Mouse (Mus musculus) intestine, postnatal 0 days (tissue): ENCODE measurements around the gene Itga3. TPM values are rescaled to one million over a fixed set of nuclear protein-coding genes. Genes with fewer than 3 reads are reported as not detected.

Experiments used
- ATAC-seq: fragments of 200-750 bp; cut with Nextera tagmentation; 2 replicates; pipeline ENCODE4 v1.8.0; 2017; ENCODE audit warnings: mild to moderate bottlenecking, moderate TSS enrichment, moderate library complexity
- H3K27ac ChIP-seq: fragments of 300-500 bp; sonication (generic); 2 replicates; pipeline ENCODE4 v1.5.1; 2014; ENCODE audit warnings: mild to moderate bottlenecking, low read depth, low read length, moderate library complexity
- H3K27me3 ChIP-seq: fragments of 300-500 bp; sonication (generic); replicated peaks from 2 replicates; pipeline ENCODE4 v1.6.1; 2014; ENCODE audit warnings: low read length, mixed read lengths; ENCODE audit not compliant: control insufficient read depth, insufficient read depth
- H3K36me3 ChIP-seq: fragments of 300-500 bp; sonication (generic); 2 replicates; pipeline ENCODE4 v1.6.1; 2014; ENCODE audit warnings: mild to moderate bottlenecking, moderate library complexity; ENCODE audit not compliant: control insufficient read depth, insufficient read depth
- H3K4me1 ChIP-seq: fragments of 300-500 bp; sonication (generic); replicated peaks from 2 replicates; pipeline ENCODE4 v1.6.1; 2014; ENCODE audit warnings: antibody characterized with exemption, low read length, mixed read lengths; ENCODE audit not compliant: control insufficient read depth, insufficient read depth
- H3K4me2 ChIP-seq: fragments of 300-500 bp; sonication (generic); replicated peaks from 2 replicates; pipeline ENCODE4 v1.6.1; 2014; ENCODE audit warnings: low read depth, mild to moderate bottlenecking, moderate library complexity
- H3K4me3 ChIP-seq: fragments of 300-500 bp; sonication (generic); 2 replicates; pipeline ENCODE4 v1.5.1; 2014; ENCODE audit warnings: low read depth, low read length
- H3K9ac ChIP-seq: fragments of 300-500 bp; sonication (generic); 2 replicates; pipeline ENCODE4 v1.6.1; 2014; ENCODE audit warnings: mild to moderate bottlenecking, low read depth, low read length
- H3K9me3 ChIP-seq: fragments of 300-500 bp; sonication (generic); 2 replicates; pipeline ENCODE4 v1.6.1; 2016; ENCODE audit warnings: mixed run types; ENCODE audit not compliant: control insufficient read depth
- CTCF ChIP-seq: sonication (generic); IDR thresholded peaks from 2 replicates; pipeline ENCODE4 v1.5.1; 2016; ENCODE audit warnings: low read depth, mild to moderate bottlenecking, control low read depth, antibody characterized with exemption, moderate library complexity
- WGBS: fragments of 180-500 bp; shearing (Covaris S2); extraction: QIAGEN DNeasy Blood & Tissue Kit; methylation state at CpG from one replicate; pipeline ENCODE4 v1.1.7; 2014; 5-methylcytosine and 5-hydroxymethylcytosine counted together
- polyA plus RNA-seq: library from polyadenylated mRNA; unstranded; fragments of >200 nt; fragmentation: Nextera tagmentation; extraction: Ambion mirVana; gene quantifications from 2 replicates; pipeline ENCODE4 v1.2.1, GENCODE M21; 2015

The Itga3 gene
- polyA plus RNA-seq, 1 experiment from 2014 or later, result 51.3 TPM

DNA sequence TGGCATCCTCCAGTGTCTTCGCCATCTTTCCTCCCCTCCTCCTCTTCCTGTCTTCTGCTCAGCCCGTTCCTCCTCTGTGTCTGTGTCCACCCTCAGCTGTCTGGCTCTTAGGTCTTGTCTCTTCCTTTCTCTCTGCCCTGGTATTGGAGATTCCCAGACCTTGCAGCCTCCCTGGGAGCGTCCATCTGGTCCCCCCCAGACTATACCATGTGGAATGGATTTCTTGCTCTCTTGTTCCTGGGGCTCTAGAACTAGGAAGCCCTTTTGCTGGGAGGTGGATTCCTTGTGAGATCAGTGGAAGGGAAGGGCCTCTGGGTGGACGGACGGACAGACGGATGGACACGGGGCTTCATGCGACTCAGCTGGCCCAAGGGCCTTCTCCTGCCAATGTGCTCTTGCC lies 80.5 kb downstream of the Itga3 start:
- peaks cover 40% of the 10 kb centered on the region for H3K36me3 ChIP-seq
- H3K9ac ChIP-seq, result no peak overlapping the region
- 81% methylated on average over 8 of the region's 8 CpGs for WGBS
- H3K4me2 ChIP-seq, result no peak overlapping the region
- no peak overlapping the region for H3K4me3 ChIP-seq
- no peaks in the 10 kb centered on the region for H3K9me3 ChIP-seq
- ATAC-seq, result no peak
- TF ChIP-seq CTCF, result no peak
- H3K27ac ChIP-seq, result peak overlapping the region; percentile 35; the same call in 1 of the 2 replicates
- peaks cover 27% of the 10 kb centered on the region for H3K4me1 ChIP-seq
- H3K27me3 ChIP-seq, result no peaks in the 10 kb centered on the region

DNA sequence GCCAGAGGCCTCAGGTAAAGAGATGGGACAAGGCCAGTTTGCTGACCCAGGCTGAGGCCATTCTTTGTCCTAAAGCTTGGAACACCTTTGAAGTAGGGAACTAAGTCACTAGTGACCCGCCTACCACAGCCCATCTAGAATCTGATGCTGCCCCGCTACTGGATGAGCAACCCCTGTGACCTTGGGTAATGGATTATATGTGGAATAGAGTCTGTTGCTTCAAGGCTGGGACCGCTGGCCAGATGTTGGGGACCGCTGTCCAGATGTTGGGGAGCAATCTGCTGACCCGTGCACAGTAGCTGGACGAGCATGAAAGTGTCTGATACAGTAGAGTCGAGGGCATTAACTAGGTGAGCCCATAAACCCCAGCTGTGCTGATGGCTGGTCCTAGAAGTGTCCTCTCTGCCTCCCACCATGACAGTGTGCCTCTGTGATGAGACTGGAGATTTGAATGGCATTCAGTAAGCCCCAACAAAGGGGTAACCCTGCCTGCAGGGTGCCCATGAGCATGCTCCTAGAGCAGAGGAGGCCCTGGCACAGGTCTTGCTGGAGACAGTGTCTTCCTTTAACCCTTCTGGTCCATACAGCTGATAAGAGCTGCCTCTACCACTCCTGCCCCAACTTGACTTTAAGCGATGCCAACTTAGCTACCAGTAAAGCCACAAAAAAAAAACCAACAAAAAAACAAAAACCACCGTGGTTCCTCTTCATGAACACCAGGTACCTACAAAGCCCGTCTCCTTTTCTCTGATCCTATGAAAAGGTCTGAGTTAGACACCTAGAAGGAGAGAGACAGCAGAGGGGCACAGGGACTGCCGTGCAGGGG lies 81.4 kb downstream of the Itga3 start:
- 0 out of 2 replicates have a peak overlapping the region, but pooled peaks have one; percentile 11 for H3K9ac ChIP-seq
- TF ChIP-seq CTCF, result no peak
- peaks cover 34% of the 10 kb centered on the region for H3K36me3 ChIP-seq
- peak overlapping the region; percentile 13; the same call in 1 of the 2 replicates for H3K4me2 ChIP-seq
- no peaks in the 10 kb centered on the region for H3K27me3 ChIP-seq
- H3K4me3 ChIP-seq, result no peak overlapping the region
- WGBS, result 79% methylated on average over 11 of the region's 11 CpGs
- no peak overlapping the region for H3K27ac ChIP-seq
- H3K4me1 ChIP-seq, result peaks cover 27% of the 10 kb centered on the region
- no peak for ATAC-seq
- no peaks in the 10 kb centered on the region for H3K9me3 ChIP-seq

Other genes starting within 250 kb of the Itga3 start
- 338 and 367 TPM in 2 replicates for gene Col1a1, start 140.6 kb downstream of the Itga3 start, polyA plus RNA-seq
- not detected in 2 replicates for gene Hils1, start 109.2 kb downstream of the Itga3 start, polyA plus RNA-seq
- 0.18 and 0.55 TPM in 2 replicates for gene Sgca, start 100.5 kb downstream of the Itga3 start, polyA plus RNA-seq
- 6.3 and 7.1 TPM in 2 replicates for gene Ppp1r9b, start 85.8 kb downstream of the Itga3 start, polyA plus RNA-seq
- gene Samd14, start 66.9 kb downstream of the Itga3 start, polyA plus RNA-seq, result 6.5 and 6.9 TPM in 2 replicates
- gene Pdk2, start 35.4 kb downstream of the Itga3 start, polyA plus RNA-seq, result 53.2 and 57.4 TPM in 2 replicates
- gene Dlx3, start 43.3 kb upstream of the Itga3 start, polyA plus RNA-seq, result 0.30 and 0.44 TPM in 2 replicates
- gene Dlx4, start 69.5 kb upstream of the Itga3 start, polyA plus RNA-seq, result not detected in 2 replicates
- not detected in 2 replicates for gene Tac4, start 184.7 kb upstream of the Itga3 start, polyA plus RNA-seq
- 29.7 and 30.2 TPM in 2 replicates for gene Kat7, start 233.4 kb upstream of the Itga3 start, polyA plus RNA-seq